Mouse (Mus musculus): Measurements from ENCODE around the gene Saa4.
"Not testable (repeated sequence)": the region's sequence is repeated elsewhere in the genome, so short reads cannot be mapped to it uniquely, and the experiment has no call there.

Gene Saa4

DNA sequence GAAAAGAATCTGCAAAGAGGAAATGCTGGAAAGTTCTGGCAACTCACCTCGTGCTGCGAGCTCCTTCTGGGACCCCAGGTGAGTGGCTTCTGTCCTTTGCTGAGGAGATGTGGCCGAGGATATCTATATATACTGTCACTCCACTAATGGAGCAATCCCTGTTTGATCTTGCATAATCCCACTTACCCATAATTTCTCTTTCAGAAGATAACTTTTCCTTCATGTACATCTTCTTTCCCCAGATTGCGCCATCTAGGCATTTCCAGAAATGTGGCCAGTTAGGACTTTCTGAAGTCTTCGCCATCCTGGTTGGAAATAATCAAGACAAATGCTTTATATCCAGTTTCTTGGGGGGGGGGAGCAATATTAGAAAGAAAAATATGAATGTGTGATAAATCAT, 16.8 kb downstream of the Saa4 start, which contains the start of gene Saa3:
Gene Saa3 (minus strand): TSS at position 101 of the 400 bp plus-strand sequence.
- no peak for DNase-seq

DNA sequence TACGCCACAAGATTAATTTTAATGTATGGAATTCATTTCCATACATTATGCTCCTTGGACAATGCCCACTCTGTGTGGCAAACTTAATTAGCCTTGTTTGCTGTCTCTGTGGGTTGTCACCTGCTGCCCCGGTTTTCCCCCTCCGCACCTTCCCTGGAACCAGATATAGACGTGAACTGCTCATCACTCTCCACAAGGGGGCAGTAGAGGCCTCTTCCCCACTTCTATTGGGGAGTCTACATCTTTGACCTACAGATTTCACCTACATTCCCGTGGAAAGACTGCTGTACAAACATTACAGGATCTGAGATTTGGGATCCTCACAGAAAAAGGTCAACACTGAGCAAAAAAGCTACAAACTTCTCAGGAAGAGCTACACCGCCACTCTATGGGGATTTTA, 17.9 kb downstream of the Saa4 start:
- peak; percentile 19 to 49 for DNase-seq

DNA sequence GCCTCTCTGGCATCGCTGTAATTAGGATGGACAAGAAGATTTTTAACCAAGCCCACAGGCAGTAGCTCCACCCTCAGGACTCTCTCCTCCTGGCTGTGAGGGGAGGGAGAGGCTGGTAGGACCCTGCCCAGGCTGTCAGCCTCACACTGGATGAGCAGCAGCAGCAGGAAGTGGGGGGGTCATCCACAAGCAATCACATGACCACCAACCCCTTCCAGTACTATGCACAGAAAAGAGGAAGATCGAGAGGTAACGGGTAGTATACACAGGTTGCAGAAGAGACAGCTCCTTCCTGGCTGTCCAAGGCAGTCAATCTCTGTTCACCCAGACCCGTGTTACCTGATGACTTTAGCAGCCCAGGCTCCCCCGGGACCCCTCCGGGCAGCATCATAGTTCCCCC, 20.2 kb downstream of the Saa4 start:
- DNase-seq, result no peak

DNA sequence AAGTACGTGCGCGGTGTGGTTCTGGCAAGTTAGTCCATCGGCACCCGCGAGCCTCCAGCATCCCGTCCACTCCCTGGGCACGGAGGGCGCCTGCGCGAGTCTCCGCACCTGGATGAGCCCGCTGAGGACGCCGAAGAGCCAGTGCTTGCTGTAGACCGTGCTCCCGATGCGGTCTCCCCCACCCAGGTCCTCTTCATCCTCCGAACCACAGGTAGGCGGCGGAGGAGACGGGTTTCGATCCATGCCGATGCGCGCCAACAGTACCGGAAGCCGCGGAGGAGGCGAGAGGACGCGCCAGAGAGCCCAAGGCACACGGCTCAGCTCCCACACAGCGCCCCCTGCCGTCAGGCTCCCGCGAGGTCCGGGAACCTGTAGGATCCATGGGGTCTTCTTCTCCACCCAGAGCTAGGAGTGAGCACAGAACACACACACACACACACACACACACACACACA, 22.0 kb downstream of the Saa4 start, which contains the start of gene Saal1:
Gene Saal1 (minus strand): TSS at position 291 of the 455 bp plus-strand sequence.
- peak; percentile 67 to 75 for DNase-seq

DNA sequence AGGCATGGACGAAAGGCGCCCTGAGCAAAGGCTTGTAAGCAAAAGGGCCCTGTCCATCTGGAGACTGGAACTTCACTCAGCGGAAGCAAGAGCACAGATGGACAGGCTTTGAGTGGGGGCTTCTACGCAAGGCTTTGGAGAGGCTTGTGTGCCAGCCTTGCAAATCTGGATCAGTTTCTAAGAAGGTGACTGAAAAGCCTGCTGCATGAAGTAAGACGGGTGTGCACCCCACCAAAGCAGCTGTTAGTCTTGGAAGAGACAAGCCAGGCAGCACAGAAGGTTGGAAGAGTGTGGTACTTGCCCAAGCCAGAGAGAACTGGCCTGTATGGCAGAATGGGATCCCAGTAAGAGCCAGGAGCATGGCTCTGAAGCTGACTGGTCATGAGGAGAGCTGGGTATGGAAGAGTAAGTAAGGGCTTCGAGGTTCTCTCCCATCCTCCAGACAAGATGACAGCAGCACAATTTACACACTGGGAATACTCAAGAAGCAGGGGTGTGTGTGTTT, 31.8 kb downstream of the Saa4 start:
- no peak for DNase-seq

DNA sequence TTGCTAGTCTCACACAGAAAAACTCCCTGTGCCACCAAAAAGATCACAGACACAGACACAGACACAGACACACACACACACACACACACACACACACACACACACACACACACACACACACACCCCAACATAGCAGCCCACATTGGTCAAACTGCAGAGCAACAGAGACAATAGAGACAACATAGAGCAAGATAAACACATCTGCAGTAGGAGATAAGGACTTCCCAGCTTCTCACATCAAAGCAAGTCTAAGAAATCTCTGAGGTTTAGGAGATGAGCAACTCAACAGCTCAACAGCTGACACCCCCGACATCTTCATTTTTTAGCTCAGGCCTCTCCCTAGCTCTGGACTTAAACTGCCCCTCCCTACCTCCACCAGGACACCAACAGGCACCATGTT, 35.6 kb downstream of the Saa4 start:
- no peak for DNase-seq

DNA sequence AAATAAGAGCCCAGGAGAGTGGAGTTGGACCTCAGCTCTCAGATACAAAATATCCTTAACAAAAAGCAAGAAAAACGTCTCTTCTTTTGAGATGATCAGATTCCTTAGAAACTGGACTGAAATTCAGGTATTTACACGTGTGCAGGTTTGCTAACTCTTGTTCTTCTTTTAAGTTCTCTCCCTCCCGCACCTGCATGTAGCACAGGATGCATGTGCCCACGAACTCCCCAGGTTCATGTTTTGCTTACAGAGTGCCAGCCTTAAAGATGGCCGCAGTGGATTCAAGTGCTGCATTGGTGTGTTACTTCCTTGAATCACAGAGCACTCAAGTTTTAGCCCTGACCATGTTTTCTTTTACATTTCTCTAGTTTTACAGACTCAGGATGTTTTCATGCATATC, 45.6 kb downstream of the Saa4 start:
- peak in 1 of 2 experiments; percentile 7 for DNase-seq

DNA sequence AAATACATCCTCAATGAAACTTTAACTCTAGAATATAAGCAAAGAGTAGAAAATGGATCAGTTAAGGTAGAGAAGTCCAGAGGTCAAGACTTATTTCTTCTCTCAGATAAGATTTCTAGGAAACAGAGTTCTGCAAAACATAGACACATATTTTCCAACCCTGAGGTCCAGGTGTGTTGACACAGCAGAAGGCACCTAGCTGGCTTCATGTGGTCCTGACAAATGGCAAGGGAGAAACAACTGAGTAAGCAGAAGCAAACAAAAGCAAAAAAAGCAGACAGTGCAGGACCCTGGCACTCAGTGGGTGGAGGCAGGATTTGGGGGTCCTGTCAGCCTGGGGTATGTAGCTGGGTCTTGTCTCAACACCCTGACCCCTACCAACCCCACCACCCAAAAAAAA, 51.7 kb downstream of the Saa4 start:
- no peak for DNase-seq

DNA sequence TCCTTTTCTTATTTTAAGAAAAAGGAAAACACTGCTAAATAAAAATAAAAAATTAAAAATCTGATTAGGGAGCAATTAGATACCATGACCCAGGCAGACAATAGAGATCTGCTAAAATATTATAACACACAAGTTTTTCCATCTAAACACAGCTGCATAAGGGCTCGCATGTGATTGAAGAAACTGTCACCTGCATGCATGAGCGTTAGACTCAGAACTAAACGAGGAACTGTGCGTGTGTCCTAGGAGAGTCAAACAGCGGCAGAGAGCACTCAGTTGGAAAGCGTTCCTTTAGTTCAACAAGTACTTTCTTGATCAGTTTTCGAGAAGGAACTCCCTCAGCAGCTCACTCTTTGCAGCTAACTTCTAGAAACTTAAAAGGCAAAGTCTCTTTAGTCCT, 53.4 kb downstream of the Saa4 start:
- DNase-seq, result not testable (repeated sequence)

DNA sequence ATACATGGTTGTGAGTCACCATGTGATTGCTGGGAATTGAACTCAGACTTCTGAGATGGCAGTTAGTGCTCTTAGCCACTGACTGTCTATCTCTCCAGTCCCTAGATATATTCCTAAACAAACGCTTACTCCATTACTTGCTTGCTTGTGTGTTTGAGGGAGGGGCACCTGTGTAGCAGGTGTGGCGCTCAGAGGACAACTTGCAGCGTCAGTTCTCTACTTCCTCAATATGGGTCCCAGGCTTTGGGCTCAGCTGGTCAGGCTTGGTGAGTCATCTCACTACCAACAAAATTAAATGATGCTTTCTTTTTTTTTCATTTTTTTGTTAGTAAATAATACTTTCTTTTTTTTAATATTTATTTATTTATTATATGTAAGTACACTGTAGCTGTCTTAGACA, 54.0 kb downstream of the Saa4 start:
- DNase-seq, result no peak

All from thymus, adult 18-20 months (tissue).